Mouse (Mus musculus) liver, embryonic 16.5 days (tissue): ENCODE results near the gene Neurod2. TPM values are rescaled to one million over a fixed set of nuclear protein-coding genes. Genes with fewer than 3 reads are reported as not detected.

Experiments used
- ATAC-seq: fragments of 200-750 bp; cut with Nextera tagmentation; 2 replicates; pipeline ENCODE4 v1.8.0; 2017; ENCODE audit warnings: low read depth, mild to moderate bottlenecking, moderate number of reproducible peaks, moderate library complexity
- H3K27ac ChIP-seq: fragments of 300-500 bp; sonication (generic); 2 replicates; pipeline ENCODE4 v1.5.1; 2014; ENCODE audit warnings: mild to moderate bottlenecking, low read length
- H3K27me3 ChIP-seq: fragments of 300-500 bp; sonication (generic); 2 replicates; pipeline ENCODE4 v1.6.1; 2014; ENCODE audit warnings: low read depth, low read length, mixed read lengths; ENCODE audit not compliant: control insufficient read depth, insufficient read depth
- H3K36me3 ChIP-seq: fragments of 300-500 bp; sonication (generic); 2 replicates; pipeline ENCODE4 v1.6.1; 2014; ENCODE audit warnings: mild to moderate bottlenecking; ENCODE audit not compliant: control insufficient read depth, insufficient read depth
- H3K4me1 ChIP-seq: fragments of 300-500 bp; sonication (generic); 2 replicates; pipeline ENCODE4 v1.6.1; 2014; ENCODE audit warnings: low read depth, low read length, mixed read lengths; ENCODE audit not compliant: control insufficient read depth
- H3K4me2 ChIP-seq: fragments of 300-500 bp; sonication (generic); 2 replicates; pipeline ENCODE4 v1.6.1; 2014; ENCODE audit warnings: low read depth, low read length, mixed read lengths
- H3K4me3 ChIP-seq: fragments of 300-500 bp; sonication (generic); 2 replicates; pipeline ENCODE4 v1.5.1; 2014; ENCODE audit warnings: low read depth, mild to moderate bottlenecking, low read length
- H3K9ac ChIP-seq: fragments of 300-500 bp; sonication (generic); 2 replicates; pipeline ENCODE4 v1.6.1; 2014; ENCODE audit warnings: low read depth, low read length
- H3K9me3 ChIP-seq: fragments of 300-500 bp; sonication (generic); replicated peaks from 2 replicates; pipeline ENCODE4 v1.6.1; 2016; ENCODE audit warnings: low read length; ENCODE audit not compliant: control insufficient read depth
- WGBS: fragments of 180-500 bp; shearing (Covaris S2); extraction: QIAGEN DNeasy Blood & Tissue Kit; methylation state at CpG from one replicate; pipeline ENCODE4 v1.1.7; 2014; ENCODE audit not compliant: insufficient replicate concordance; 5-methylcytosine and 5-hydroxymethylcytosine counted together
- polyA plus RNA-seq: library from polyadenylated mRNA; unstranded; fragments of >200 nt; fragmentation: Nextera tagmentation; extraction: Ambion mirVana; gene quantifications from 2 replicates; pipeline ENCODE4 v1.2.1, GENCODE M21; 2015

Neurod2 gene
- polyA plus RNA-seq, 1 experiment from 2014 or later, result not detected

GRCm38 (mm10) chr11:98293070-98293469, 36.4 kb downstream of the Neurod2 start:
- H3K27ac ChIP-seq, result no peak overlapping the region
- ATAC-seq, result no peak
- peaks cover 44% of the 10 kb centered on the region for H3K27me3 ChIP-seq
- no peaks in the 10 kb centered on the region; the same call in 1 of the 2 replicates for H3K4me1 ChIP-seq
- H3K4me3 ChIP-seq, result no peak overlapping the region
- H3K9me3 ChIP-seq, result no peaks in the 10 kb centered on the region
- WGBS, result 17% methylated on average over 2 of the region's 2 CpGs
- no peak overlapping the region for H3K4me2 ChIP-seq
- no peak overlapping the region for H3K9ac ChIP-seq
- H3K36me3 ChIP-seq, result no peaks in the 10 kb centered on the region

- no peak for ATAC-seq
- Histone ChIP-seq H3K27me3 (peaks cover 30% of the 10 kb centered on the region), H3K36me3 (no peaks in the 10 kb centered on the region), H3K4me3 (no peak overlapping the region), H3K27ac (no peak overlapping the region), H3K4me1 (no peaks in the 10 kb centered on the region; the same call in 1 of the 2 replicates), H3K9me3 (no peaks in the 10 kb centered on the region), H3K9ac (no peak overlapping the region), H3K4me2 (no peak overlapping the region)
- 50% methylated on average over 2 of the region's 2 CpGs for WGBS
Measured at GRCm38 (mm10) chr11:98290906-98291305, 38.5 kb downstream of the Neurod2 start.

- no peak overlapping the region for H3K27ac ChIP-seq
- H3K4me2 ChIP-seq, result no peak overlapping the region
- H3K27me3 ChIP-seq, result peaks cover 20% of the 10 kb centered on the region
- no peak overlapping the region for H3K9ac ChIP-seq
- H3K4me1 ChIP-seq, result no peaks in the 10 kb centered on the region
- no peaks in the 10 kb centered on the region for H3K9me3 ChIP-seq
- ATAC-seq, result no peak
- H3K36me3 ChIP-seq, result no peaks in the 10 kb centered on the region
- H3K4me3 ChIP-seq, result no peak overlapping the region
- 45% methylated on average over 13 of the region's 13 CpGs for WGBS
Measured at GRCm38 (mm10) chr11:98289873-98290272, 39.6 kb downstream of the Neurod2 start.

- Histone ChIP-seq H3K4me2 (no peak overlapping the region), H3K9ac (no peak overlapping the region), H3K4me1 (no peaks in the 10 kb centered on the region), H3K27ac (no peak overlapping the region), H3K27me3 (peaks cover 5% of the 10 kb centered on the region), H3K4me3 (no peak overlapping the region), H3K9me3 (no peaks in the 10 kb centered on the region), H3K36me3 (no peaks in the 10 kb centered on the region)
- no peak for ATAC-seq
- 37% methylated on average over 7 of the region's 7 CpGs for WGBS
Measured at GRCm38 (mm10) chr11:98287961-98288360, 41.5 kb downstream of the Neurod2 start.

GRCm38 (mm10) chr11:98287531-98287930, 41.9 kb downstream of the Neurod2 start:
- H3K27me3 ChIP-seq, result peaks cover 5% of the 10 kb centered on the region
- 38% methylated on average over 5 of the region's 5 CpGs for WGBS

GRCm38 (mm10) chr11:98285368-98285767, 44.1 kb downstream of the Neurod2 start:
- Histone ChIP-seq H3K4me3 (no peak overlapping the region), H3K9ac (no peak overlapping the region), H3K27me3 (peaks cover 4% of the 10 kb centered on the region), H3K4me1 (no peaks in the 10 kb centered on the region), H3K36me3 (no peaks in the 10 kb centered on the region), H3K4me2 (no peak overlapping the region), H3K27ac (no peak overlapping the region), H3K9me3 (no peaks in the 10 kb centered on the region)
- no peak for ATAC-seq
- WGBS, result 47% methylated on average over 2 of the region's 2 CpGs

More at GRCm38 (mm10) chr11:98287531-98287930, 41.9 kb downstream of the Neurod2 start:
- Histone ChIP-seq H3K36me3 (no peaks in the 10 kb centered on the region), H3K9me3 (no peaks in the 10 kb centered on the region), H3K27ac (no peak overlapping the region), H3K9ac (no peak overlapping the region), H3K4me2 (no peak overlapping the region), H3K4me3 (no peak overlapping the region), H3K4me1 (no peaks in the 10 kb centered on the region)
- no peak for ATAC-seq

GRCm38 (mm10) chr11:98284230-98284629, 45.2 kb downstream of the Neurod2 start:
- Histone ChIP-seq H3K36me3 (no peaks in the 10 kb centered on the region), H3K27me3 (peaks cover 4% of the 10 kb centered on the region), H3K9ac (no peak overlapping the region), H3K9me3 (no peaks in the 10 kb centered on the region), H3K4me2 (no peak overlapping the region), H3K4me1 (no peaks in the 10 kb centered on the region), H3K4me3 (no peak overlapping the region), H3K27ac (no peak overlapping the region)
- ATAC-seq, result no peak
- 6% methylated on average over 14 of the region's 17 CpGs for WGBS

- ATAC-seq, result no peak
- Histone ChIP-seq H3K9ac (no peak overlapping the region), H3K27me3 (peaks cover 4% of the 10 kb centered on the region), H3K4me2 (no peak overlapping the region), H3K4me1 (no peaks in the 10 kb centered on the region), H3K27ac (no peak overlapping the region), H3K9me3 (no peaks in the 10 kb centered on the region), H3K4me3 (no peak overlapping the region), H3K36me3 (peaks cover 4% of the 10 kb centered on the region; the same call in 1 of the 2 replicates)
- 36% methylated on average over 9 of the region's 9 CpGs for WGBS
Measured at GRCm38 (mm10) chr11:98283740-98284139, 45.7 kb downstream of the Neurod2 start.
